Mouse (Mus musculus) common myeloid progenitor, adult 5-6 weeks (primary cell): ENCODE measurements around the gene A530064D06Rik. TPM values are rescaled to one million over a fixed set of nuclear protein-coding genes. Genes with fewer than 3 reads are reported as not detected.
A peak's percentile ranks its signal among the peaks of the same experiment; 100 is the strongest.

Experiments
- ATAC-seq: replicated peaks from 2 replicates; pipeline ENCODE4 v1.8.0; 2016; ENCODE audit warnings: low read depth, mild to moderate bottlenecking, moderate TSS enrichment, inconsistent platforms; ENCODE audit not compliant: poor library complexity, severe bottlenecking
- total RNA-seq: library from RNA; stranded (forward); fragments of 200-1000, 187-1606 nt; gene quantifications from 2 replicates; pipeline ENCODE4 v1.2.3, GENCODE M21; 2017

A530064D06Rik gene
- total RNA-seq: 0.29 and 0.37 TPM in 2 replicates

GRCm38 (mm10) chr17:48167103-48167502 lies at the start of gene A530064D06Rik:
TSS of gene A530064D06Rik (minus strand) at chr17:48167275.
- ATAC-seq: peak; percentile 82

DNA sequence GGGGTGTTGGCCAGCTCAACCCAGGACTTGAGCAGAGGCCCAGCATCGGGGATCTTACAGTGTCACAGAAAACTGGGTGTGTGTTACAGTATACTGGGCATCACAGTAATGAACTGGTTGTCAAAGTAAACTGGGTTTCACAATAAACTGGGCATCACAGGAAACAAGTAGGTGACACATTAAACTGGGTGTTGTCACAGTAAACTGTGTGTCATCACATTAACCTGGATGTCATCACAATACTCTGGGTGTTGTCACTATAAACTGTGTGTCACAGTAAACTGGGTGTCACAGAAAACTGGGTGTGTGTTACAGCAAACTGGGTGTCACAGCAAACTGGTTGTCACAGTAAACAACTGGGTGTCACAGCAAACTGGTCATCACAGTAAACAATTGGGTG lies 48.4 kb upstream of the A530064D06Rik start:
- no peak for ATAC-seq

GRCm38 (mm10) chr17:48213511-48213910 lies 46.4 kb upstream of the A530064D06Rik start:
- ATAC-seq: no peak

DNA sequence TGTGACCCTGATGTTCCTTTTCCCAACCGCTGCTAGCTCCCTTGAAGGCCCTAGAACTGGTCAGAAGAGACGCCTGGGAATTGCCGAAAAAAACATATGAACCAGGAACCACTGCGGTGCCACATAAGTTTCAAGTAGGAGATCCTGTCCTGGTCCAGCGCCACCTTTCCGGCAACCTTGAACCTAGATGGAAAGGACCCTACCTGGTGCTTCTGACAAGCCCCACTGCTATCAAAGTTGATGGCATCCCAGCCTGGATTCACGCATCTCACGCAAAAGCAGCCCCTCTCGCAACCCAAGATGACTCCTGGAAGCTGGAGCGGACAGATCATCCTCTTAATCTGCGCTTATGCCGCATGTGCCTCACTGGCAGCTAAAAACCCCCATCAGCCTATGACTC lies 45.5 kb upstream of the A530064D06Rik start:
- no peak for ATAC-seq

- no peak for ATAC-seq
Measured at GRCm38 (mm10) chr17:48203086-48203485, 36.0 kb upstream of the A530064D06Rik start.

- no peak for ATAC-seq
Measured at GRCm38 (mm10) chr17:48192366-48192765, 25.3 kb upstream of the A530064D06Rik start.

DNA sequence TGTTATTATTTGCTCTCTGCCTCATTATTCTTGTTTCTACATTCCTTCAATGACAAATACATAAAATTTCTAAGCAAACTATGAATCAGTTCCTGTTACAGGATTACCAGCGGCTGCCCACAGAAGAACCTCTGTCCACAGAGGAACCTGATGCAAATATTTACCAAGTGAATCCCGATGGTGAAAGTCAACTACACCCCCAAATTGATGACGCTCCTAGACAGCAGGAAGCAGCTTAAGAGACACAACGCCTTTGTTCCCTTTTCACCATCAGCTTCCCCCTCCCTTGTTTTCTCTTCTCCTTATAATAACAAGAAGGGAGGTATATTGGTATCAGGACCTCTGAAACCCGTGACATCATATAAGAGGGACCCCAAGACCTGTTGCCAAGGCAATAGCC lies 18.2 kb upstream of the A530064D06Rik start:
- peak; percentile 52 for ATAC-seq

DNA sequence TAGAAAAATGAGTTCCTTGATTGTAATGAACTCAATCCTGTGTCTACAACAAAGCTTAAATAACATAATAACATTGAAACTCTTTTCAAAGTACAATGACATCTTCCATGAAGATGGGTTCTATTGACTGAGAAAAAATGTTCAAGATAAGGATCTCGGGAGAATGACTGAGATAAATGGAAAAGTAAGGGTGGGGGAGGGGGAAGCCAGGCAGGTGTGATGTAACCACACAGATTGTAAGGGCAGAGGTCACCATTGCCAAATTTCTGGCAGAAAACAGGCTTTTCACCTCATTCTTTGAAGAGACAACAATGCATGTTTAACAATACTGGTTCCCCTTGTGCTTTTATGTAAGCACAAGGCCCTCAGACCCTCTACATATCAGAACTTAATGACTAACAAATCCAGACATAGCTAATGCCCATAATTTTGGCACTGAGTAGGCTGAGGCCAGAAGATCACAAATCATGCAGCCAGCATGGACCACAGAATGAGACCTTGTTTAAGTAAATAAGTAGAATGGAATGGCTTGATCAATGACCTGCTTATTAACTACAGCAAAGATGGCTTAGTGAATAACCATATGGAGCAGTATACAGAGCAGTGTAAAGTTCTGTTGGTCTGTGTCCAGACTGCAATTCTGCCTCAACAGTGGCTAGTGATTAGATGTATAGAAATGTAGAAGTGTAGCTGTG lies 9.5 kb downstream of the A530064D06Rik start:
- no peak for ATAC-seq

DNA sequence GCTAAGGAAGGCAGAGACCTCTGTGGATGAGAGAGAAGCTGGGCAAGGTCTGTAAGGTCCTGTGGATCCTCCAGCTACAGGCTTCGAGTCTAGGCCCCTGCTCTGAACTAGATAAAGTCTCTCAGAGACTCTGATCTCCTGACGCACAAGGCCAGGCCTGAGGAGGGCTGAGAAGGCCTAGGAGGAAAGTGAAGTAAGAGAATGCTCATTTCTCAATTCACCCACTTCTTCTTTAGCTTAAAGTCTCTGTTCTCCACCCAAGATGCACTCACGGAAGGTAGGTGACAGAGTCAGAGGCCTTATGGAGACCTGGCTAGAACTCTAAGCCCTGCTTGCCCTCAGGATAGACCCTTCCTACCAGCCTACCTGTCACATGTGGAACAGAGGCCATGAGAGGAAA lies 21.0 kb downstream of the A530064D06Rik start, which contains the start of gene 9830107B12Rik:
9830107B12Rik (minus strand) TSS at position 149 of the 400 bp plus-strand sequence.
- ATAC-seq: no peak

- no peak for ATAC-seq
Measured at GRCm38 (mm10) chr17:48132810-48133209, 34.3 kb downstream of the A530064D06Rik start.

DNA sequence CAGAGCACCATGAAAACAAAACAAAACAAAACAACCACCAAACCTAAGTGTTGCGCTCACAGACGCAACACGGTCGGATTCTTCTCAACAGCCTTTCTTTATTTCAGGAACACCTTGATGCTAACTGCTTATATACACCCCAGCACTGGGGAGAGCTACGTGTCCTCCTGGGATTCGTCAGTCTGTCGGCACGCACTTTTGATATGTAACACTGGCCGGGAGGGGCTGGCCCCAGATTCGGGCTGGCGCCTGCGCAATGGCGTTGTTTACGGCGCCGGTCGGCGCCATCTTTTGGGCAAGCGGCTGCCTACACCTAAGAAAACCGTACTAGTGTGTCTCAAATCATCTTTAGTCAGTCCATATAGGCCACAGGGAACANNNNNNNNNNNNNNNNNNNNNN lies 46.6 kb downstream of the A530064D06Rik start:
- ATAC-seq: no peak

DNA sequence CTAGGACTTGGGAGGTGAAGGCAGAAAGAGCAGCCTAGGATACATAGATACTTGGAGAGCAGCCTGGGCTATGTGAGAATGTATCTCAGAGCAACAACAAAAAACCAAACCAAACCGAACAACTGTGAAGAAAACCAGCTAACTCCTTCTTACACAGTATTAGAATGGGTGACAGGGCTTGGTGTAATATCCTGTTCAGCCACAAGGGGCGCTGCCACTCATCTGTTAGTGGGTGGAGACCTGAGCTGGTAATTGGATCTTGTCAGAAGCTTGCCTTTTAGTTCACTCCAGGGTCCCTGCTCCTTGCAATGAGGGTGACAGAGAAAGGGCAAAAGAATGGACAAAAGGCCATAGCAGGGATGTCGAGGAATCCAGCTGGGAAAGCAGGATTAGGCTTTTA lies 47.4 kb downstream of the A530064D06Rik start:
- ATAC-seq: peak; percentile 70

GRCm38 (mm10) chr17:48118570-48118969 lies 48.5 kb downstream of the A530064D06Rik start:
- peak; percentile 98 for ATAC-seq

DNA sequence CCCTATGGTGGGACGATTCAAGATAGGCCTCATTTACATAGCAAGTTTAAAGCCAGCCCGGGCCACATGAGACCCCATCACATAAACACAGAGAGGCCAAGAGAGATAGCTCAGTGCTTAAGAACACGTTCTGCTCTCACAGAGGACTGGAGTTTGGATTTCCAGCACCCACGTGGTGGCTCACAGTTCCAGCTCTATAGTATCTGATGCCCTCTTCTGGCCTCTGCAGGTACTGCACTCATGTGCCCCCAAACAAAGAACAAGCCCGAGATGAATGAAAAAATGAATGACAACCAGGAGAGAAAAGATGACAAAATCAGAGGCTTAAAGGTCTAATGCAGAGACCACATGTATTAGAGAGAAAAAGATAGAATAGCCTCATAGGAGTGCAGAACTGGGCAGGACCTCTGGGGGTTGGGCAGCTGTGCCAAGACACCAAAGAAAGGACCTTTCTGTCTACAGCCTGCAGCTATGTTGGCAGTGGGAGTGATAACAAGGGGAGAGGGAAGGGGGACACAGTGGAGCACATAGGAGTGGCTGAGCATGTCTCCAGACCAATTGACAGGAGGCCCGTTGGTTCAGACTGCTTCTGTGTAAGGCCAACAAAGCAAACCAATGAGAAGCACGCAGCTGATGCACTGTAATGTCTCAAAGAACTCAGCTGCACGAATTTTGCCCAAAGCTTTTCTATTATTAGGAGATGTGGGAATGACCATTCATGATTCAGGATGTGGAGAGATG lies 56.4 kb downstream of the A530064D06Rik start:
- peak; percentile 86 for ATAC-seq

GRCm38 (mm10) chr17:48108520-48108919 lies 58.6 kb downstream of the A530064D06Rik start:
- ATAC-seq: no peak

DNA sequence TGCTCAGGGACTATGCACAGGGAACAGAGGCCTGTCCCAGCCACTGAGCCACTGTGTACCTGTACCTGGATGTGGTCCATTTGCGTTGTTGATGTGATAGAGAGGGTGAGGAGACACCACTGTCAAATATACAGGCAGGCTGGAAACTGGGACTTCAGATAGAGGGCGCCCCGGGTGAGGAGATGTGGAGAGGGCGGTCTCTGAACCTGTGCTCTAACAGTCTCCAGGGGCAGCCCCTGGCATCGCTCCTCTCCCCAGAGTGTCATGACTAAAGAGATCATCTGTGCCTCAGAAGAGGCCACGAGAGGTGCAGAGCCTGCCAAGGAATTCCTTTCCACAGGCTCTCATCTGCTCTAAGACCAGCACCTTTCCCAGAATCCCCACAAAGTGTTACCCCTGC lies 59.2 kb downstream of the A530064D06Rik start:
- no peak for ATAC-seq

GRCm38 (mm10) chr17:48107333-48107732 lies 59.7 kb downstream of the A530064D06Rik start:
- ATAC-seq: peak; percentile 50; the same call in 1 of the 2 replicates

GRCm38 (mm10) chr17:48100441-48101417 lies 66.3 kb downstream of the A530064D06Rik start:
- ATAC-seq: peak; percentile 85

DNA sequence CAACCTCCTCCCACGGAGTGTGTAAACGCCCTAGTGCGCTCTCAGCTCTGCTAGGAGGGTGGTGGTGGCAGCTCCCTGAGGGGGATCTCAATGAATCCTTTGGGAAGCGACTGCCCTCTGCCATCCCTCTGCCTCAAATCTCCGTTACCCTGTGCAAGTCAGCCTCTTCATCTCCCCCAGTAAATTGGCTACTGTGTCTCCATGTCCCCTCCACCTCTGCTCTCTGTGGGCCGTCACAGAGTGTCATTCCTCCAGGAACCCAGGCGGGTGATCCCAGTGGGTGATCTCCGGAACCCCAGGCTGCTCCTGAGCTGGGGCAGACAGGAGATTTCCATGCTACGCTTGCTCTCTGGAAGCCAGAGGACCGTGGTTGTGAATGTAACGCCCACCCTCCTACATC lies 67.8 kb downstream of the A530064D06Rik start:
- no peak for ATAC-seq
